Mouse (Mus musculus): ENCODE measurements around the gene Trpc4ap. TPM values are rescaled to one million over a fixed set of nuclear protein-coding genes. Genes with fewer than 3 reads are reported as not detected.

The Trpc4ap gene
- total RNA-seq, 1 experiment: 50.0 TPM

- DNase-seq (ENCODE audit: low read depth, low spot score): no peak
- Histone ChIP-seq H3K4me1 (ENCODE audit: control insufficient read depth in 2 of 2, insufficient read depth in 2 of 2, low read length in 2 of 2, poor library complexity in 1 of 2) (no peaks in the 10 kb centered on the region; a peak in 1 of 4 replicates), H3K9ac (ENCODE audit: insufficient read depth, low read depth, low read length, poor library complexity, severe bottlenecking) (no peak overlapping the region), H3K9me3 (ENCODE audit: control insufficient read depth, insufficient read depth, low read depth, low read length) (no peaks in the 10 kb centered on the region), H3K4me3 (ENCODE audit: insufficient read depth in 1 of 2, low read depth in 1 of 2, low read length in 2 of 2, poor library complexity in 1 of 2, severe bottlenecking in 1 of 2) (no peak overlapping the region), H3K36me3 (ENCODE audit: control insufficient read depth, insufficient read depth, low read length, poor library complexity, severe bottlenecking) (no peaks in the 10 kb centered on the region), H3K27ac (ENCODE audit: insufficient read depth, low read depth, low read length, poor library complexity, severe bottlenecking) (no peak overlapping the region)
- in situ Hi-C loops (cut with MboI; ENCODE audit: low sequenced_read_pairs in 2 of 2, unreplicated experiment in 2 of 2): no loop called here
- no peak for TF ChIP-seq HCFC1 (IDR thresholded peaks at IDR 0.05; ENCODE audit: borderline replicate concordance, insufficient read depth, low read length)
- no peak for TF ChIP-seq MAFK (IDR thresholded peaks at IDR 0.05; ENCODE audit: insufficient read depth, low read depth, low read length)
- no peak for TF ChIP-seq ZC3H11A (IDR thresholded peaks at IDR 0.05; ENCODE audit: borderline replicate concordance, low read depth, low read length)
- no peak for TF ChIP-seq ZNF384 (IDR thresholded peaks at IDR 0.05; ENCODE audit: low read depth, low read length)
- no peak for TF ChIP-seq CHD2 (IDR thresholded peaks at IDR 0.05; ENCODE audit: low read depth, low read length)
Measured at GRCm38 (mm10) chr2:155604560-155605235, 87.5 kb downstream of the Trpc4ap start.

GRCm38 (mm10) chr2:155603707-155604106 lies 88.5 kb downstream of the Trpc4ap start:
- no peak for TF ChIP-seq HCFC1 (IDR thresholded peaks at IDR 0.05; ENCODE audit: borderline replicate concordance, insufficient read depth, low read length)
- TF ChIP-seq ZC3H11A (IDR thresholded peaks at IDR 0.05; ENCODE audit: borderline replicate concordance, low read depth, low read length): no peak
- no peak for TF ChIP-seq CHD2 (IDR thresholded peaks at IDR 0.05; ENCODE audit: low read depth, low read length)
- no peak for TF ChIP-seq ZNF384 (IDR thresholded peaks at IDR 0.05; ENCODE audit: low read depth, low read length)
- TF ChIP-seq MAFK (IDR thresholded peaks at IDR 0.05; ENCODE audit: insufficient read depth, low read depth, low read length): no peak
- Histone ChIP-seq H3K36me3 (ENCODE audit: control insufficient read depth, insufficient read depth, low read length, poor library complexity, severe bottlenecking) (no peaks in the 10 kb centered on the region), H3K27ac (ENCODE audit: insufficient read depth, low read depth, low read length, poor library complexity, severe bottlenecking) (no peak overlapping the region), H3K9me3 (ENCODE audit: control insufficient read depth, insufficient read depth, low read depth, low read length) (no peaks in the 10 kb centered on the region), H3K9ac (ENCODE audit: insufficient read depth, low read depth, low read length, poor library complexity, severe bottlenecking) (no peak overlapping the region), H3K4me3 (ENCODE audit: insufficient read depth in 1 of 2, low read depth in 1 of 2, low read length in 2 of 2, poor library complexity in 1 of 2, severe bottlenecking in 1 of 2) (no peak overlapping the region), H3K4me1 (ENCODE audit: control insufficient read depth in 2 of 2, insufficient read depth in 2 of 2, low read length in 2 of 2, poor library complexity in 1 of 2) (no peaks in the 10 kb centered on the region; a peak in 1 of 4 replicates)
- in situ Hi-C loops (cut with MboI; ENCODE audit: low sequenced_read_pairs in 2 of 2, unreplicated experiment in 2 of 2): no loop called here
- DNase-seq (ENCODE audit: low read depth, low spot score): no peak

GRCm38 (mm10) chr2:155595516-155595915 lies 96.7 kb downstream of the Trpc4ap start:
- Histone ChIP-seq H3K4me1 (ENCODE audit: control insufficient read depth in 2 of 2, insufficient read depth in 2 of 2, low read length in 2 of 2, poor library complexity in 1 of 2) (peaks cover 2 to 7% of the 10 kb centered on the region in 2 experiments; a peak in 1 of 4 replicates), H3K9ac (ENCODE audit: insufficient read depth, low read depth, low read length, poor library complexity, severe bottlenecking) (no peak overlapping the region), H3K36me3 (ENCODE audit: control insufficient read depth, insufficient read depth, low read length, poor library complexity, severe bottlenecking) (no peaks in the 10 kb centered on the region), H3K9me3 (ENCODE audit: control insufficient read depth, insufficient read depth, low read depth, low read length) (no peaks in the 10 kb centered on the region), H3K4me3 (ENCODE audit: insufficient read depth in 1 of 2, low read depth in 1 of 2, low read length in 2 of 2, poor library complexity in 1 of 2, severe bottlenecking in 1 of 2) (no peak overlapping the region), H3K27ac (ENCODE audit: insufficient read depth, low read depth, low read length, poor library complexity, severe bottlenecking) (no peak overlapping the region)
- no peak for DNase-seq (ENCODE audit: low read depth, low spot score)
- in situ Hi-C loops (cut with MboI; ENCODE audit: low sequenced_read_pairs in 2 of 2, unreplicated experiment in 2 of 2): no loop called here
- TF ChIP-seq ZNF384 (IDR thresholded peaks at IDR 0.05; ENCODE audit: low read depth, low read length) (no peak), CHD2 (IDR thresholded peaks at IDR 0.05; ENCODE audit: low read depth, low read length) (no peak), MAFK (IDR thresholded peaks at IDR 0.05; ENCODE audit: insufficient read depth, low read depth, low read length) (no peak), HCFC1 (IDR thresholded peaks at IDR 0.05; ENCODE audit: borderline replicate concordance, insufficient read depth, low read length) (no peak)

- no peak for DNase-seq (ENCODE audit: low read depth, low spot score)
- Histone ChIP-seq H3K9me3 (ENCODE audit: control insufficient read depth, insufficient read depth, low read depth, low read length) (no peaks in the 10 kb centered on the region), H3K27ac (ENCODE audit: insufficient read depth, low read depth, low read length, poor library complexity, severe bottlenecking) (no peak overlapping the region), H3K36me3 (ENCODE audit: control insufficient read depth, insufficient read depth, low read length, poor library complexity, severe bottlenecking) (no peaks in the 10 kb centered on the region), H3K9ac (ENCODE audit: insufficient read depth, low read depth, low read length, poor library complexity, severe bottlenecking) (peak overlapping the region; percentile 74), H3K4me1 (ENCODE audit: control insufficient read depth in 2 of 2, insufficient read depth in 2 of 2, low read length in 2 of 2, poor library complexity in 1 of 2) (peaks cover 8 to 12% of the 10 kb centered on the region in 2 experiments), H3K4me3 (ENCODE audit: insufficient read depth in 1 of 2, low read depth in 1 of 2, low read length in 2 of 2, poor library complexity in 1 of 2, severe bottlenecking in 1 of 2) (peak overlapping the region; percentile 71 to 89)
- TF ChIP-seq ZNF384 (IDR thresholded peaks at IDR 0.05; ENCODE audit: low read depth, low read length) (no peak), ZC3H11A (IDR thresholded peaks at IDR 0.05; ENCODE audit: borderline replicate concordance, low read depth, low read length) (no peak), CHD2 (IDR thresholded peaks at IDR 0.05; ENCODE audit: low read depth, low read length) (no peak), MAFK (IDR thresholded peaks at IDR 0.05; ENCODE audit: insufficient read depth, low read depth, low read length) (no peak), HCFC1 (IDR thresholded peaks at IDR 0.05; ENCODE audit: borderline replicate concordance, insufficient read depth, low read length) (no peak)
- in situ Hi-C loops (cut with MboI; ENCODE audit: low sequenced_read_pairs in 2 of 2, unreplicated experiment in 2 of 2): no loop called here
Measured at GRCm38 (mm10) chr2:155592854-155593283, 99.3 kb downstream of the Trpc4ap start.
